Mouse (Mus musculus): ENCODE results near the gene Olfr410.

Olfr410 gene

DNA sequence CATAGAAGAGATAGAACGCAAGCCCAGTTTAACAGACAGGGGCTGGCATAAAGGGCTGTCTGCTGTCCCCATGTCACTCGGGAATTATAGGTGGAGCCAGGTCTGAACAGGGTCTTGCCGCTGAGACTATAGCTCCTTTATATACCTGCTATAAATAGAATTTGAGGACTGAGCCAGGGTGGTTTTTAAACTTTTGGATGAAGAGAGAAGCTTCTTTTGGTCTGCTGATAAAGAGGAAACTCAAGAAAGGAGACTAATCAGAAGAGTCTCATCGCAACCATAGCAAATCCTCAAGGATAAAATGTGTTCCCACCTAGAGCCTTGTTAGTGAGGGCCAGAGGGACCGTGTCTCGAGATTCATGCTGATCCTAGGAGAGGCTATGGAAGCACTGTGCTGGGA is at the start of gene Olfr410:
Olfr410 (minus strand) TSS at position 101 of the 400 bp plus-strand sequence.
- no peak for DNase-seq (ENCODE audit: low read depth, low spot score)

DNA sequence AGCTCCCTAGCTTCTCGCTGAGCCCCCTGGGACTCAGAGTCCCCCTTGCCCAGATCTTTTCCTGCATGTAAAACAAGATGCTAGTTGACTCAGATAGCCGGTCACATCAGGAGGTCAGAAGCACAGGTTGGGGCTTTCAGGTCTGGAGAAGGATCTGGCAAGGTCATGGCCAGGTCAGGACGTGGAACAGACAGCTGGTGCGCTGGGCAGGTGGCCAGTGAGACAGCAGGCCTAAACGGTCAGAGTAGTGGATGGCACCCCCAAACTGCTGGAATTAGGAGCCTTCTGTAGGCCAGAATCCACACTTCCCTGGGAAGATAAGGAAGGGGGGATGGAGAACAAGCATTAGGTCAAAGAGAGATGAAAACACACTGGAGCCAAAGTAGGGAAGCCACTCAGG is 49.4 kb upstream of the Olfr410 start:
- no peak for DNase-seq (ENCODE audit: low read depth, low spot score)

DNA sequence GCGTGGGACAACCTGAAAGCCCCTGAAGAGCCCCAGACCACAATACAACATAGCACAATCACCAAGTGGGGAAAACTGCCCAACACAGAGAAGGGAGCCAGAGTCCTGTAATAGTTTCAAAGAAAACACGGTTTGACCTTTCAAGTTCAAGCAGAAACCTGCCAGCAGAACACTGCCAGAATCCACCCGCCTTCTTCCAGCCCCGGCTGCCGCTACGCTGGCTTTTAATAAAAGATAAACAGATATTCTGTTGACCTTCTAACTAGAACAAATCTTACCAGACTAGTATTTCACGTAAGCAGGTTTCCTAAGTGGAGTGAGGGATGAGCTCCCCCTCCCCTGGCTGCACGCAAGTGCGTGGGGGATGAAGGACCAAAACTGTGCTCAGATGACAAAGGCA is 47.8 kb upstream of the Olfr410 start:
- no peak for DNase-seq (ENCODE audit: low read depth, low spot score)

DNA sequence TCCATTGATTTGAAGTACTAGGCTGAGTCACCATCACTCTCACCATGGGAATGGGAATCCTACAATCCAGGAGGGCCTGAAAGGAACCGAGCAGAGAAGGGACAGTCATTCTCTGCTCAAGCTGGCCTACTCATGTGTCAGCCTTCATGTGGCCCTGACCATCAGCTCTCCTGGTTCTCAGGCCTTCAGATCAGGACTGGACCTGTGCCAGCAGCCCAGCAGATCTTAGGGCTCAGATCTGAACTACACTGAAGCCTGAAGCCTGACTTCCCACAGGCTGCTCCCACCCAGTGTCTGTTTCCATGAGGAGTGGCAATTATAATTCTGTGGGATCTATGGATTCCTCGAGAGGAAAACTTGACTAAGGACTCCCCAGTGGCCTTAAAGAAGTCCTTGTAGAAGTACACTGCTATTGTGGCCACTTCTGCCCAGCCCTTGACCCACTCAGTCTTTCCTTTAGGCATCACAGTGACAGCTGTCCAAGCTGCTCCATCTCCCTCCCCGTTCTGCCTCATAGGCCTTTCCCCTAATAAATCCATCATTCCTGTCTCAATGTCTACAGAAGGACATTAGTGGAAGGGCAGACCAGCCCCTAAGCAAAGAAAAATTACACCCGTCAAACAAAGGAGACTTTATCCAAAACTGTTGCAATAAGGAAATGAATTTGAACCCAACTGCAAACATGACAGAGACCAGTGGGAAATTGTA is 41.5 kb upstream of the Olfr410 start:
- peak; percentile 6 for DNase-seq (ENCODE audit: low read depth, low spot score)

DNA sequence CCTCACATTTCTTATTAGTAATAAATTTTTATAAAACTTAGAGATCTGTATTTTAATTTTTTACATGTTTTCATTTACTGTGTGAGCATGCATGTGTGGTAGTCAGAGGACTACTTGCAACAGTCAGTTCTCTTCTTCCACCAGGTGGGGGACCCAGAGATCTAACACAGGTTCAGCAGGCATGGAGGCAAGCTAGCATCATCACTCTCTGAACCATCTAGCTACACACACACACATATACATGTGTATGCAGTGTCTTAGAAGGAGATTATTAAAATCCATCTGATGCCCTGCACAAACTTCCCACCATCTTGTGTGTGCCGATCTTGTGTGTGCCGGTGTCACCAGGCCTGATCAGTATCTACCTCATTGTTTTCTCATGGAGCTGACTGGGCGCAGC is 39.0 kb upstream of the Olfr410 start:
- peak; percentile 76 for DNase-seq (ENCODE audit: low read depth, low spot score)

DNA sequence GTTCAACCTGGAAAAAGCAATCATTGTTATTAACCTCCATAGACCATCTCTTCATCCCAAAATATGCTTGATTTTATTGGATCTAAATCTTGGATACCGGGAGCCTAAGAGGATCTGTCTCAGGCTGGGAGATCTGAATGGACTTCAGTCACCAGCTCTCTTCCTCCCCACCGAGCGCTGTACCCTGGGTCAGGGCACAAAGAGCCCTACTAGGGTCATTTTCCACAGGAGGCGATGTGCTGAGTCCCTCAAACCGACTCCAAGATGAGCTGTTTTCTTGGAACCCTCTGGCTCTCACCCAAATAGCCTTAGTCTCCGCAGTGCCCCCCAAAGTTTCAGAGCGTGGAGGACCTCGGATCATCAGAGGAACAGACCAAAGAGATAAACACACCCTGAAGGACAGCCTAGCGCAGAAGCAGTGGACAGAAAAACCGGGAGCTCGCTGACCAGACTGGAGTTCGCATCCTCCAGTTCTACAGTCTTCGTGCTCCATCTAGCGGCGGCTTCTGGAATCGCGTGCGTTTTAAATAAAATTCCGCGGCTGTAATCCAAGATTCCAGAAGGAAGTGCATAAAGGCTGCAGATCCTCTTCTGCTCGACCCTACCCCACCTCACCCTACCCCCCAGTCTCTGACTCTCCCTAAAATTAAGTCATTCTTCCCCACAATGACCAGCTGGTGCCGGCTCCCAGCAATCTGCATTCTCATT is 33.7 kb upstream of the Olfr410 start:
- DNase-seq (ENCODE audit: low read depth, low spot score): peak; percentile 91

DNA sequence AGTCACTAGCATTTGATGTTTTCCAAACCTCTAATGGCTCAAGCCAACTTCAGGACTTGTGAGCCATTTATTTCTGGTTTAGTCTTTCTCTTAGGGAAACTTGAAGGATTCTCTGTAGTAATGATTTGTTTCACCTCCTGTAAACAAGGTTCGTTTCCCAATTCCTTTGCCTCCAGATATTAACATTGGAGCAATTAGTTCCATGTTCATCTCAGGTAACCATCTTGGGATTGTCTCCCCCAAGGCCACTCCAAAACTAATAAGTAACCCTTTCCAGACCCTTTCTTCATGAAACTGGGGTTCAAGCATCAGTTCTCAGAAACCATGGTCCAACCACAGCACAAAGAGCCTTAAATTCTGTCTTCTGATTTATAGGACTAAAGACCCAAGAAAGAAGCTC is 23.9 kb upstream of the Olfr410 start, which contains the start of gene Olfr412:
Olfr412 (plus strand) TSS at position 301 of the 400 bp plus-strand sequence.
- no peak for DNase-seq (ENCODE audit: low read depth, low spot score)

DNA sequence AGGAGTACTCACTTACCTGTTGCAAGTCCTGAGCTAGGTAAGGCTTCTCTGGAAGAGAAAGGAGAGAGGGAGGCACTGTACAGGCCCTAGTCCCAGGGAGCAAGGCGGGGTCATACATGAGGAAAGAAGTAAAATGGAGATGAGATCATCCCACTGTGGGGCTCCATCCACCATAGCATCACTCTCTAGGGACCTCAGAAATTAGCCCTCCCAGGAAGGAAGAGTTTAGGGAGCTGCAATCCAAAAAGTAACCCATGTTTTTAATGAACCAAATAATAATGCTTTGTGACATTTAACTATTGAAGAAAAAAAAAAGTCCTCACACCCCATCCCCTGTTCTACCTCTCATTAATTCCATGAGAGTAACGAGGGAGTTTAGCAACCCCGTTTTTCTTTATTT is 14.7 kb upstream of the Olfr410 start, which contains the start of gene Olfr411:
Olfr411 (minus strand) TSS at position 101 of the 400 bp plus-strand sequence.
- no peak for DNase-seq (ENCODE audit: low read depth, low spot score)

DNA sequence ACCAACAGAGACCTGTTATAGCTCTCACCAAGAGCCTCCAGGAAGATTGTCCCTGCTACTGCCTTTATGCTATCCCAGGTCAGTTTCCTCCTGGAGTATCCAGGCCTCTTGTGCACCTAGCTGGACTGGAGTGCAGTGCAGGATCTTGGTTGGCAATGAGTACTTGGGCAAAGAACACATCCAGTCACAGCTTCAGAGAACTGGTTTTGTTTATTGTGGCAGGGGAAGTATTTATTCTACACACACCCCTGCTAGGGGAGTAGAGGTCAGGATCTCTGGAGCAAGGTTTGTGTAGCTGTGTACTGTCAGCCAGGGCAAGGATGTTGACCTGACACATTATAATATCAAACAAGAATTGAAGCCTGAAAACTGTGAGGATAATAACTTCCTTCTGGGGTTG is 9.1 kb downstream of the Olfr410 start:
- DNase-seq (ENCODE audit: low read depth, low spot score): no peak

DNA sequence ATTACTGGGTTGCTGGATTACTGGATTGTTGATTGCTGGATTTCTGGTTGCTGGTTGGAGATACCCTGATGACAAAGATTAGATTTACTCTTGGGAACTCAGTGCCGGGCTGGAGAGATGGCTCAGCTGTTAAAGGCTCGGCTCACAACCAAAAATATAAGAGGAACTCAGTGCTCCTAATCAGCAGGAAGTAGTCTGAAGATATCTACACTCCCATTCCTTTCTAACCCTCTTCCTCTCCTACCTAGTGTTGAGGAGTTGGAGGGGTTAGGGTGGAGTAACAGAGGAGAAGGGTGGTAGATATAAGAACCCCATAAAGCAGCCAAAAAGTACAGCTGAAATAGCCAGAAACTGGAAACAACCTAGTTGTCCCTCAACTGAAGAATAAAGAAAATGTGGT is 11.8 kb downstream of the Olfr410 start:
- no peak for DNase-seq (ENCODE audit: low read depth, low spot score)

DNA sequence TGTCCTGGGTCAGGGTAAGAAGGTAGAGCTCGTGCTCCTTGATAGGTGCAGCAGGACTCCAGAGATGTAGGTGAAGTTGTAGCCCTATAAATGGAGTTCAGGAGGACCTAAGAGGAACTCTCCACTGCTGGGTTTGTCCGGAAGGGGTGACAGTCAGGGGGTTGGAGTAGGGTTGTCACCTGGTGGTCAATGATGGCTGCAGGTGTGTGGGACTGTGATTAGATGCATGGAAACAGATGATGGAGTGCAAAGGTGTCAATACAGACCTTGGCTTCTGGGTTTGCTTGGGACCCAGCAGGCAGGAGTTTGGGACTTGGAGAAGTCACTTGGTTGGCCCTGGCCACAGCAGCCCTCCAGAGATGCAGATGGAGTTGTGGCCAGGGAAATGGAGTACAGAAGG is 50.6 kb downstream of the Olfr410 start:
- no peak for DNase-seq (ENCODE audit: low read depth, low spot score)

DNA sequence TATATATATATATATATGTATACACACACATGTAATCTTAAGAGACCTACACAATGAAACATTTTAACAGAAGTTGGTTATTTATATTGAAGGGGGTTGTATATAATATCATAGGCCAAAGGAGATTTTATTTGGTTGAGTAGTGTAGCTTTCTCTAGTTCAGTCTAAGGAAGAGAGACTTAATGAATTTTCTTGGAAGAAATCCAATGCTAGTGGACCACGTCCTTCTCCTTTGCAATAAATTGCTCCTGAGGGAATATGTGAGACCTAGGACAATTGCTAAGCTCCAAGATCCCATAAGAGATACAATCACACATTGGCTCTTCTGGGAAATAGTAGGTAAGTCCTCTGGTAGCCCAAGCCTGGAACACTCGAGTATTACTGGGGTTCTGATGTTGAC is 54.4 kb downstream of the Olfr410 start, which contains the start of gene Olfr59:
Olfr59 (plus strand) TSS at position 301 of the 400 bp plus-strand sequence.
- no peak for DNase-seq (ENCODE audit: low read depth, low spot score)
